Mouse (Mus musculus): ENCODE results near the gene Tmem45b. TPM values are rescaled to one million over a fixed set of nuclear protein-coding genes. Genes with fewer than 3 reads are reported as not detected.
"Not testable (repeated sequence)": the region's sequence is repeated elsewhere in the genome, so short reads cannot be mapped to it uniquely, and the experiment has no call there.

The Tmem45b gene
- 11.7 and 12.1 TPM in 2 replicates for polyA plus RNA-seq (2012; rRNA removed)

GRCm38 (mm10) chr9:31463692-31464474 is at the start of gene Tmem45b:
Gene Tmem45b (minus strand): TSS chr9:31464462.
- H3K4me3 ChIP-seq (ENCODE audit: control insufficient read depth, low read depth, low read length): peak within 1 kb of the TSS; percentile 89
- no peaks in the 10 kb centered on the region for H3K27me3 ChIP-seq (ENCODE audit: control insufficient read depth, insufficient read depth, low read length)
- H3K36me3 ChIP-seq (ENCODE audit: control insufficient read depth, insufficient read depth, low read length): no peaks in the 10 kb centered on the region; the same call in 1 of the 2 replicates
- TF ChIP-seq CTCF (IDR thresholded peaks at IDR 0.05; ENCODE audit: control insufficient read depth, insufficient read depth, insufficient replicate concordance, low read depth, low read length) (no peak), POLR2A (IDR thresholded peaks at IDR 0.05; ENCODE audit: control insufficient read depth, low read depth, low read length) (peak; percentile 20; the same call in 1 of the 2 replicates)
- H3K27ac ChIP-seq (ENCODE audit: control insufficient read depth, insufficient read depth, low read depth, low read length): peak within 1 kb of the TSS; percentile 89
- peaks cover 9% of the 10 kb centered on the region for H3K4me1 ChIP-seq (ENCODE audit: control insufficient read depth, insufficient read depth, low read length)

GRCm38 (mm10) chr9:31508189-31508588 is 43.9 kb upstream of the Tmem45b start:
- TF ChIP-seq POLR2A (IDR thresholded peaks at IDR 0.05; ENCODE audit: control insufficient read depth, low read depth, low read length): no peak
- Histone ChIP-seq H3K4me1 (ENCODE audit: control insufficient read depth, insufficient read depth, low read length) (no peaks in the 10 kb centered on the region), H3K27ac (ENCODE audit: control insufficient read depth, insufficient read depth, low read depth, low read length) (no peak overlapping the region), H3K36me3 (ENCODE audit: control insufficient read depth, insufficient read depth, low read length) (no peaks in the 10 kb centered on the region), H3K27me3 (ENCODE audit: control insufficient read depth, insufficient read depth, low read length) (no peaks in the 10 kb centered on the region), H3K4me3 (ENCODE audit: control insufficient read depth, low read depth, low read length) (no peak overlapping the region)

DNA sequence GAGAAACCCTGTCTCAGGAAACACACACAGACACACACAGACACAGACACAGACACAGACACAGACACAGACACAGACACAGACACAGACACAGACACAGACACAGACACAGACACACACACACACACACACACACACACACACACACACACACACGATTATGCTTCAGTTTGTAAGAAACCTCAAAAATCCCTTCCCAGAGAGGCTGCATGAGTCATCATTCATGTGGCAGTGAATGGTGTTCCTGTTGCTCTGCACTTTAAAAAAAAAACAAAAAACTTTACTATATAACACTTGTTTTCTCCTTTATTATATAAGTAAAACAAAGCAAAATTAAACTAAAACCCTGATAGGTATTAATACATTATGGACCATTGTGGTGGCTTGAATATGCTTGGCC is 37.0 kb upstream of the Tmem45b start:
- H3K4me3 ChIP-seq (ENCODE audit: control insufficient read depth, low read depth, low read length); H3K27me3 ChIP-seq (ENCODE audit: control insufficient read depth, insufficient read depth, low read length); H3K36me3 ChIP-seq (ENCODE audit: control insufficient read depth, insufficient read depth, low read length); H3K27ac ChIP-seq (ENCODE audit: control insufficient read depth, insufficient read depth, low read depth, low read length); H3K4me1 ChIP-seq (ENCODE audit: control insufficient read depth, insufficient read depth, low read length): not testable (repeated sequence)

GRCm38 (mm10) chr9:31463190-31463589 is 1.1 kb downstream of the Tmem45b start:
- TF ChIP-seq POLR2A (IDR thresholded peaks at IDR 0.05; ENCODE audit: control insufficient read depth, low read depth, low read length) (peak; percentile 51; the same call in 1 of the 2 replicates), CTCF (IDR thresholded peaks at IDR 0.05; ENCODE audit: control insufficient read depth, insufficient read depth, insufficient replicate concordance, low read depth, low read length) (no peak)
- Histone ChIP-seq H3K27ac (ENCODE audit: control insufficient read depth, insufficient read depth, low read depth, low read length) (peak overlapping the region; percentile 89), H3K36me3 (ENCODE audit: control insufficient read depth, insufficient read depth, low read length) (no peaks in the 10 kb centered on the region; the same call in 1 of the 2 replicates), H3K4me3 (ENCODE audit: control insufficient read depth, low read depth, low read length) (peak overlapping the region; percentile 89), H3K27me3 (ENCODE audit: control insufficient read depth, insufficient read depth, low read length) (no peaks in the 10 kb centered on the region), H3K4me1 (ENCODE audit: control insufficient read depth, insufficient read depth, low read length) (peaks cover 9% of the 10 kb centered on the region)

GRCm38 (mm10) chr9:31454356-31454755 is 9.9 kb downstream of the Tmem45b start:
- Histone ChIP-seq H3K4me3 (ENCODE audit: control insufficient read depth, low read depth, low read length) (no peak overlapping the region), H3K36me3 (ENCODE audit: control insufficient read depth, insufficient read depth, low read length) (no peaks in the 10 kb centered on the region), H3K27me3 (ENCODE audit: control insufficient read depth, insufficient read depth, low read length) (no peaks in the 10 kb centered on the region), H3K4me1 (ENCODE audit: control insufficient read depth, insufficient read depth, low read length) (peaks cover 2% of the 10 kb centered on the region; the same call in 1 of the 2 replicates), H3K27ac (ENCODE audit: control insufficient read depth, insufficient read depth, low read depth, low read length) (no peak overlapping the region; the same call in 1 of the 2 replicates)
- TF ChIP-seq POLR2A (IDR thresholded peaks at IDR 0.05; ENCODE audit: control insufficient read depth, low read depth, low read length) (no peak), CTCF (IDR thresholded peaks at IDR 0.05; ENCODE audit: control insufficient read depth, insufficient read depth, insufficient replicate concordance, low read depth, low read length) (no peak)

- H3K4me3 ChIP-seq (ENCODE audit: control insufficient read depth, low read depth, low read length): no peak overlapping the region
- TF ChIP-seq CTCF (IDR thresholded peaks at IDR 0.05; ENCODE audit: control insufficient read depth, insufficient read depth, insufficient replicate concordance, low read depth, low read length) (no peak), POLR2A (IDR thresholded peaks at IDR 0.05; ENCODE audit: control insufficient read depth, low read depth, low read length) (no peak)
- no peaks in the 10 kb centered on the region; the same call in 1 of the 2 replicates for H3K4me1 ChIP-seq (ENCODE audit: control insufficient read depth, insufficient read depth, low read length)
- no peaks in the 10 kb centered on the region for H3K27me3 ChIP-seq (ENCODE audit: control insufficient read depth, insufficient read depth, low read length)
- no peaks in the 10 kb centered on the region for H3K36me3 ChIP-seq (ENCODE audit: control insufficient read depth, insufficient read depth, low read length)
- no peak overlapping the region for H3K27ac ChIP-seq (ENCODE audit: control insufficient read depth, insufficient read depth, low read depth, low read length)
Measured at GRCm38 (mm10) chr9:31452166-31452565, 12.1 kb downstream of the Tmem45b start.

DNA sequence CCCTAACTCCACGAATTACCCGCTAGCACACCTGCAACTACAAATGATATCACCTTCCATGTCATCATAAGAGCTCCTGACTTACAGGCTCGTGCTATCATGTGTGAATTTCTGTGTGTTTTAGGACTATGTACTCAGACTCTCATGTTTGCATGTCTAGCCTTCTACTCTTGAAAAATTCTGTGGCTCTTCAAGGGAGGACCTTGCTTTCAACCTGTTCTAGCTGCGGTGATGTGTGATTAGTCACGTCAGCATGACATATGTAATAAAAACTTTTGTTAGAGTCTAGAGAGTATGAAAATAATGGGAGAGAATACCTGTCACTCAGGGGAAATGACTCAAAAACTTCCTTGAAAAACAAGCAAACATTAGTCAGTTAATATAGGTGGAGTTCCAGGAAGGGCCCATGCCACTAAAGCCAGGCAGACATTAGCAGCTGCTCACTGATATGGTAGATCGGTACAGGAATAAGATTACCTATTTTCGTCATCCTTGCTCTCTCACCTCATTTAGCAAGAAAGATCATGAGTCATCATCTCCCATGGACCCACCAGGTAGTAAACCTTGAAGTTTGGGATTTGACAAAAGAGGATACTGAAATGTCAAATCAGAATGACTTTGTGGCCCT is 15.0 kb downstream of the Tmem45b start:
- H3K4me3 ChIP-seq (ENCODE audit: control insufficient read depth, low read depth, low read length): no peak overlapping the region
- H3K27me3 ChIP-seq (ENCODE audit: control insufficient read depth, insufficient read depth, low read length): no peaks in the 10 kb centered on the region
- H3K27ac ChIP-seq (ENCODE audit: control insufficient read depth, insufficient read depth, low read depth, low read length): no peak overlapping the region
- no peaks in the 10 kb centered on the region for H3K36me3 ChIP-seq (ENCODE audit: control insufficient read depth, insufficient read depth, low read length)
- no peak for TF ChIP-seq CTCF (IDR thresholded peaks at IDR 0.05; ENCODE audit: control insufficient read depth, insufficient read depth, insufficient replicate concordance, low read depth, low read length)
- no peak for TF ChIP-seq POLR2A (IDR thresholded peaks at IDR 0.05; ENCODE audit: control insufficient read depth, low read depth, low read length)
- H3K4me1 ChIP-seq (ENCODE audit: control insufficient read depth, insufficient read depth, low read length): no peaks in the 10 kb centered on the region; the same call in 1 of the 2 replicates

Data from testis, adult 2 months (tissue).